Mouse (Mus musculus) hindbrain, embryonic 16.5 days (tissue): ENCODE results near the gene Tmem174. TPM values are rescaled to one million over a fixed set of nuclear protein-coding genes. Genes with fewer than 3 reads are reported as not detected.

Source experiments
- ATAC-seq: fragments of 200-750 bp; cut with Nextera tagmentation; 2 replicates; pipeline ENCODE4 v1.8.0; 2017; ENCODE audit warnings: moderate TSS enrichment, moderate library complexity
- H3K27ac ChIP-seq: fragments of 300-500 bp; sonication (generic); 2 replicates; pipeline ENCODE4 v1.5.1; 2014; ENCODE audit warnings: low read depth, mild to moderate bottlenecking, control low read depth, low read length, moderate library complexity
- H3K27me3 ChIP-seq: fragments of 300-500 bp; sonication (generic); replicated peaks from 2 replicates; pipeline ENCODE4 v1.6.1; 2014; ENCODE audit warnings: low read length; ENCODE audit not compliant: control insufficient read depth, insufficient read depth
- H3K36me3 ChIP-seq: fragments of 300-500 bp; sonication (generic); 2 replicates; pipeline ENCODE4 v1.6.1; 2014; ENCODE audit warnings: mild to moderate bottlenecking, low read length, moderate library complexity, mixed read lengths; ENCODE audit not compliant: control insufficient read depth, insufficient read depth
- H3K4me1 ChIP-seq: fragments of 300-500 bp; sonication (generic); 2 replicates; pipeline ENCODE4 v1.6.1; 2014; ENCODE audit warnings: low read depth, low read length; ENCODE audit not compliant: control insufficient read depth, insufficient read depth
- H3K4me2 ChIP-seq: fragments of 300-500 bp; sonication (generic); 2 replicates; pipeline ENCODE4 v1.6.1; 2014; ENCODE audit warnings: mild to moderate bottlenecking, low read length, control low read depth, moderate library complexity
- H3K4me3 ChIP-seq: fragments of 300-500 bp; sonication (generic); 2 replicates; pipeline ENCODE4 v1.5.1; 2014; ENCODE audit warnings: mild to moderate bottlenecking, low read length, control low read depth, moderate library complexity
- H3K9ac ChIP-seq: fragments of 300-500 bp; sonication (generic); 2 replicates; pipeline ENCODE4 v1.6.1; 2014; ENCODE audit warnings: low read depth, mild to moderate bottlenecking, control low read depth, low read length, moderate library complexity
- H3K9me3 ChIP-seq: fragments of 300-500 bp; sonication (generic); 2 replicates; pipeline ENCODE4 v1.6.1; 2014; ENCODE audit warnings: mild to moderate bottlenecking, low read length, moderate library complexity; ENCODE audit not compliant: control insufficient read depth
- WGBS: fragments of 180-500 bp; shearing (Covaris S2); extraction: QIAGEN DNeasy Blood & Tissue Kit; methylation state at CpG from one replicate; pipeline ENCODE4 v1.1.7; 2014; 5-methylcytosine and 5-hydroxymethylcytosine counted together
- polyA plus RNA-seq: library from polyadenylated mRNA; unstranded; fragments of >200 nt; fragmentation: Nextera tagmentation; extraction: Ambion mirVana; gene quantifications from 2 replicates; pipeline ENCODE4 v1.2.1, GENCODE M21; 2015

Tmem174 gene
- polyA plus RNA-seq, 1 experiment from 2014 or later: 0.06 TPM

GRCm38 (mm10) chr13:98638507-98639166 is 1.4 kb upstream of the Tmem174 start:
- Histone ChIP-seq H3K36me3 (no peaks in the 10 kb centered on the region), H3K9me3 (no peaks in the 10 kb centered on the region; the same call in 1 of the 2 replicates), H3K4me2 (no peak overlapping the region), H3K27ac (no peak overlapping the region), H3K27me3 (no peaks in the 10 kb centered on the region), H3K4me1 (no peaks in the 10 kb centered on the region), H3K9ac (no peak overlapping the region), H3K4me3 (no peak overlapping the region)
- no peak for ATAC-seq
- 94% methylated on average over 5 of the region's 5 CpGs for WGBS

DNA sequence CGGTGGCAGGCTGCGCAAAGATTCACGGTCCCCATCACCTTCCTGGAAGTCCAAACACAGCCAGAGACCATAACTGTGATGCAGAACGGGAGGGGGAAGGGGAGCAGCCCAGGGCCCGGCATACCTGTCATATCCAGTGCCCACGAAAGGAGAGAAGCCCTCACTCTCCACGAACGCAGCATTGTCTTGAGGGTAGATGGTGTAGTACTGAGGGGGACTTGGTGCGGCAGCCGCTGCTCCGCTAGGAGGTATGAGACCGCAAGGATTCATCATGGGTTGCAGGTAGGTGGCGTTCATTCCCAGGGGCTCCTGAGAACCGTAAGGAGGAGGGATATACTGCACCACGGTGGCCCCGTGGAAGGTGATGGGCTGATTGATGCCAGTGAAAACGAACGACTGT is 639 bp downstream of the Tmem174 start:
- no peaks in the 10 kb centered on the region for H3K27me3 ChIP-seq
- no peaks in the 10 kb centered on the region for H3K36me3 ChIP-seq
- no peak overlapping the region for H3K27ac ChIP-seq
- no peaks in the 10 kb centered on the region; the same call in 1 of the 2 replicates for H3K9me3 ChIP-seq
- H3K4me3 ChIP-seq: no peak overlapping the region
- WGBS: 74% methylated on average over 18 of the region's 18 CpGs
- ATAC-seq: no peak
- H3K4me2 ChIP-seq: no peak overlapping the region; the same call in 1 of the 2 replicates
- H3K4me1 ChIP-seq: no peaks in the 10 kb centered on the region
- H3K9ac ChIP-seq: no peak overlapping the region

DNA sequence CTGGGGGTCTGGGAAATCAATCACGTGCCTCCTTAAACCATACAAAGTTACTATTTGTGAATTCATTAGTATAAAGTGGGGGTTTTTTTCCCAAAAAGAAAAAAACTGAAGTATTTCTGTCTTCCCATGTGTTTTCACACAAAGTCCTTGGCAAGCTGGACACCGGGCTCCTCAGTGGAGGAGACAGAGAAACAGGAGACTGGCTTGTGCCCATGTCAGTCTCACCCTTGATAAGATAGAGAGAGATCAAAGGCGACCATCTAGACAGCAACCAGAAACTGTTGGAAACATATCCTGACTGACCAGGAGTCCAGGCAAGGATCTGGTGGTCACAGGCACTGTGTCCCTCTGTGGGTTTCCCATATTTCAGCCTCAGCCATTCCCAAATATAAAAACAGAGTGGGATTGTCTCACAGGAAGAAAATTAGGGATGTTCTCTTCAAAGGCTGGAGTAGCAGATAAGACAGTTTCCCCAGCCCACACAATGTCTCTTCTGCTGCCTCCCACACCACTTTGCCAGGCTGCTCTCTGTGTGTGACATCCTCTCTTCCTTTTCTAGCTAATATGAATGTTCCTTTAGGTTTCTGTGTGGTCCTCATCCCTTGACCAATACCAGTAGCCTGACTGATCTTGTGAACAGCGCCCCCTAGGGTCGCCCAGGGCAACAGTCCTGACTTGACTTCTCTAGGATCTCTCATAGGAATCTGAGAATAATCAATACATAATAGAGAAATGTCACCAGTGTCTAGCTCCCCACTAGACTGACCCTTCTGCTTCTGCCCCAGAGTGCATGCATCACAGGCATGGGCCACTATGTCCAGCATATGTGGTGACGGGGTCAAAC is 3.3 kb downstream of the Tmem174 start:
- H3K9ac ChIP-seq: no peak overlapping the region
- H3K4me3 ChIP-seq: no peak overlapping the region
- ATAC-seq: no peak
- H3K9me3 ChIP-seq: no peaks in the 10 kb centered on the region
- no peaks in the 10 kb centered on the region for H3K27me3 ChIP-seq
- H3K27ac ChIP-seq: no peak overlapping the region
- no peaks in the 10 kb centered on the region for H3K4me1 ChIP-seq
- no peaks in the 10 kb centered on the region for H3K36me3 ChIP-seq
- WGBS: 65% methylated on average over 6 of the region's 6 CpGs
- no peak overlapping the region for H3K4me2 ChIP-seq

DNA sequence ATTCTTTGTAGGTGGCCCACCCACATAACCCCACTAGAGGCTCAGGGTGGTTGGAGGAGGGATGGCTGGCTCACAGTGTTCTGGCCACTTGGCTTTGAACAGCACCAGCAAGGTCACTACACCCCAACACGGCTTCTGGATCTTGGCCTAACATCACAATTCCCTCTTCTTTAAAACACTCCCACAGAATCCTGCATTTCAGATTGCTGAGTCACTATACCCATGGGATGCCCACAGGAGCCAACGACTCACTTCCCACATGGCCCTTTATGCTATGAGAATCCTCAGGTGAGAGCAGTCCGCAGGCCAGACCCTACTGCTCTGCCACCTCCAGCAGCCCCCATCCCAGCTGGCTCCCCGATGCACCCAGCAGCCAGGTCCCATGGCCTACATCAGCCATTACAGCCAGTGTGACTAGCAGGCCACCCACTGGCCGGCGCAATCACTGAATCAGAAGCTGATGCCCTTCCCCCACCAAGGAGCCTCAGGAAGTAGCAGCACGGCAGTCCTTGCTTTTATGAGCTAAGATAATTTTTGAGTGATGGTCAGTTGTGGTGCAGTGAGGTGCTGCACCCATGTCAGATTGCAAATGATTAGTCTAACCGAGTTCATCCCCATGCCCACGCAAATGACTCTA is 4.8 kb downstream of the Tmem174 start:
- WGBS: 81% methylated on average over 9 of the region's 9 CpGs
- Histone ChIP-seq H3K4me2 (no peak overlapping the region), H3K9me3 (no peaks in the 10 kb centered on the region), H3K27ac (no peak overlapping the region), H3K4me3 (no peak overlapping the region), H3K4me1 (no peaks in the 10 kb centered on the region), H3K27me3 (no peaks in the 10 kb centered on the region), H3K9ac (no peak overlapping the region), H3K36me3 (no peaks in the 10 kb centered on the region)
- ATAC-seq: no peak

DNA sequence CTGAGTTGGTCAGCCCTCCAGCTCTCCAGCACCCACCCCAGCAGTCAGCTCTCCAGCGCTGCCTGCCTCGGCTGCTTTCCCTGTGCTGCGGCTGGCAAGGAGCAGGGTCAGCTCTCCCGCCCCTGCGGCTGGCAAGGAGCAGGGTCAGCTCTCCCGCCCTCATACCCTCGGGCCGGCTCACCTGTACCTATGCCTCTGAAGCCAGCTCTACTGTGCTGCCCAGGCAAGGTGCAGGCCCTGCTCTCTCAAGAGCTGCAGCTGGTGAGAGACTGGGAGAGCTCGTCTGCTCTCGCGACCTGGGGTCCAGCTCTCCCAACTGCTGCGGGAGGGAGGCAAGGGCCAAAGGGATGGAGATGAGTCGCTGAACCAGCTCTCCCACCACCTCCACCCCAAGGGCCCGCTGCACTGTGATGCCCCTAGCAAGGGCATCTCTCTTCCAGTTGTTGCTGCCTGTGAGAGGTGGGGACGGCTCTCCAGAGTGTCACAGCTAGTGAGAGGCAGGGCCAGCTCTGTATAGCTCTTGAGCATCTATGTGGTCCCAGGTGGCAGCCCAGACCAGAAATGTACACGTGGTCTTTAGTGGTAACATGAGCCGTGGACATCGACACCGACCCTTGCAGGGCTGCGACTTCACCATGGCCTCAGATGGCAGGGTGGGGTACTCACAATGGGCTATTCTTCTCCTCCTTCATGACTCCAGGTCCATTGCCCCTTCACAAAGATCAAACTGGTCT is 5.9 kb downstream of the Tmem174 start:
- H3K9ac ChIP-seq: no peak overlapping the region
- no peak overlapping the region for H3K4me3 ChIP-seq
- ATAC-seq: no peak
- no peak overlapping the region for H3K27ac ChIP-seq
- no peaks in the 10 kb centered on the region for H3K9me3 ChIP-seq
- H3K4me2 ChIP-seq: no peak overlapping the region
- H3K4me1 ChIP-seq: no peaks in the 10 kb centered on the region
- no peaks in the 10 kb centered on the region for H3K36me3 ChIP-seq
- H3K27me3 ChIP-seq: no peaks in the 10 kb centered on the region
- WGBS: 60% methylated on average over 20 of the region's 20 CpGs

DNA sequence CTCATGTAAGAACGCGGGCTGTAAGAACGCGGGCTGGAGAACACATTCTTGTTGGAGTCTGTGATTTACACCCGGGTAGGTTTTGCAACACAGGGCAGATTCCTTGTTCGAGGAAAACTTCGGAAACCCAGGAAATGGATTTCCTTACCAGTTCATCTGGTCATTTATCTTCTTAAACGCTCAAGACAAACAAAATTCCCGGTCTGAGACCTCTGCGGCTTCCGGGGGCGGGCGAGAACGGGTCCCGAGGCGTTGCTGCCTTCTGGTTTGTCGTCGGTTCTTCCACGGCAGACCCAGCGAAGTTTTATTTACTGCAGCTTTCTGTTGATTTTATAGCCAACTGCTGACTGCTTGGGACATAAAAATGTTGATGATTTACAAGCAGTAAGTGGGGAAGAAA is 10.5 kb downstream of the Tmem174 start:
- no peaks in the 10 kb centered on the region for H3K36me3 ChIP-seq
- no peak overlapping the region for H3K4me3 ChIP-seq
- no peak overlapping the region for H3K4me2 ChIP-seq
- H3K27me3 ChIP-seq: no peaks in the 10 kb centered on the region
- ATAC-seq: no peak
- no peaks in the 10 kb centered on the region for H3K4me1 ChIP-seq
- H3K9ac ChIP-seq: no peak overlapping the region
- H3K27ac ChIP-seq: no peak overlapping the region
- H3K9me3 ChIP-seq: no peaks in the 10 kb centered on the region
- 84% methylated on average over 20 of the region's 20 CpGs for WGBS

DNA sequence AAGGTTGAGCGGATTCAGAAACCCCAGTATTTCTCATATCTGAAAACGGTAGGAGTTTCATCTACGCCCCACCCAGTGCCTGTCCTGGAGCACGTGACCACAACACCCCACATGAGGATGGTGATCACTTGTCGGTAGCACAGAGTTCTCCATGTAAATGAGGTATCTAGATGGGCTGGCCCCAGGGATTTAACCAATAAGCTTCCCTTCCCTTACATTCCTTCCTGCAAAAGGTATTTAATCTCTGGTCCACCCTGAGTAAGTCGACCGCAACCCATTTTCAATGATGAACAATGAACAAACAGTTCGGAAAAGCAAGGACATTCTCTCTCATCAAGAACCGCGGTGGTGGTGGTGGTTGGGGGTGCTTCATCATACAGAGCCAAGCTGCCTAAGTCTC is 12.7 kb downstream of the Tmem174 start:
- H3K4me2 ChIP-seq: no peak overlapping the region
- ATAC-seq: no peak
- no peaks in the 10 kb centered on the region for H3K27me3 ChIP-seq
- no peaks in the 10 kb centered on the region for H3K4me1 ChIP-seq
- no peak overlapping the region for H3K27ac ChIP-seq
- H3K9ac ChIP-seq: no peak overlapping the region
- H3K4me3 ChIP-seq: no peak overlapping the region
- 91% methylated on average over 10 of the region's 10 CpGs for WGBS
- no peaks in the 10 kb centered on the region for H3K9me3 ChIP-seq
- H3K36me3 ChIP-seq: no peaks in the 10 kb centered on the region

GRCm38 (mm10) chr13:98622881-98623549 is 14.2 kb downstream of the Tmem174 start:
- no peaks in the 10 kb centered on the region for H3K36me3 ChIP-seq
- no peak overlapping the region for H3K27ac ChIP-seq
- no peaks in the 10 kb centered on the region for H3K4me1 ChIP-seq
- H3K4me2 ChIP-seq: no peak overlapping the region
- no peaks in the 10 kb centered on the region for H3K27me3 ChIP-seq
- ATAC-seq: no peak
- no peak overlapping the region for H3K9ac ChIP-seq
- H3K9me3 ChIP-seq: no peaks in the 10 kb centered on the region
- 72% methylated on average over 8 of the region's 8 CpGs for WGBS
- H3K4me3 ChIP-seq: no peak overlapping the region
